Mouse (Mus musculus): Measurements from ENCODE around the gene Zscan21.

- TF ChIP-seq CTCF (IDR thresholded peaks at IDR 0.05; ENCODE audit: low read depth) (no peak), EP300 (IDR thresholded peaks at IDR 0.05; ENCODE audit: low read depth) (peak; percentile 85)
Measured at GRCm38 (mm10) chr5:138084507-138084906, 32.2 kb upstream of the Zscan21 start.
